Mouse (Mus musculus): ENCODE results near the gene Acsl4.

DNA sequence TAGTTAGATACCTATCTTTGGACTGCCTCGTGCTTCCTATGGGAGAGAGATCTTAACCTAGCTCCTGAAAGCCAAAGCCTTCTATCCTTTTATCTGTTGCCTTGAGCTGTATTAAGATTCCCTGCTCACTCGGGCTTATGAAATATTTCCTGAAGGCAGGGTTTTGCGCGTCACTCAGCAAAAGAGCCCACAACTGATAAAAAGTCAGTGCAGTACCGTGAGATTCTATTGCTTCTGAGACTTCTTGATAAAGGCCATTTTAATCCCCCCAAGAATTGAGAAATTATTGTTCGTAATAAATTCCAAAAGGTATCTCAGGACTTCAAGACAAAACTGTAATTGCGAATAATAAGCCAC, 552 bp upstream of the Acsl4 start:
- TF ChIP-seq CTCF (IDR thresholded peaks at IDR 0.05; ENCODE audit: low read depth): no peak
- no peak for TF ChIP-seq EP300 (IDR thresholded peaks at IDR 0.05; ENCODE audit: low read depth)
